Comparison of ENCODE assay signal across 9 mouse cellular contexts in the genomic region with DNA sequence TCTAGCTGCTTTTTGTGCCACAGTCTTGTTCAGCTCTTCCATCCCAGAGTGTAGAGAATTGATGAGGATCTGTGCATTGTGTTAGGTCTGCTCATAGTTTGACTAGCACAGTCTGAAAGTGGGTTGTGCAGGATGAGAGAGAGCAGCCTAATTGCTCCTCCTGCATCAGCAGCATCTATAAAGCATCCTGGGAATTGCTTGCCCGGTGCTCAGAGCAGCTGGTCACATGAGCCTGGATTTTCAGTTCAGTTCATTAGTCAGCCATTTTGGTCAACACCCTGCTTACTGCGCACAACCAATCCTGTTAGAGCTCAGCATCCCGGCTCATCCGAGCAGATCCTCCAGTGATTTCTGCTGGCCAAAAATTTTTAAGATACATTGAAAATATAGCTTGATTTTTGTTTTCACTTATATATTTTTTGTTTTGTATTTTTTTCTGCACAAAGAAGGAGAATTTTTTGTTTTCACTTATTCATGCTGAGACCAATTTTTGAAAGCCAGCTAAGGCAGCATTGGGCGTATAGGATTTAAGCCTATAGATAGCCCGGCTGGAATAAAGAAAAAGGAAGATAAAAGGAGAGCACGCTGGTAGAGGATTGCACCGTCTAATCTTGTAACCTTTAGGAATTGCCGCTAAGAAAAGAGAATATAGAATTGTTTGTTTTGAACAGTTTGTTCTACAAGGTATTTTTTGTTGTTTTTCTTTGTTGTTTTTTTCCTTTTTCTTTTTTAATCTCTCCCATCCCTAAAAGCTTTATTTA. TPM values are rescaled to one million over a fixed set of nuclear protein-coding genes. Genes with fewer than 3 reads are reported as not detected.
A peak's percentile ranks its signal among the peaks of the same experiment; 100 is the strongest.
DNase-seq lines count a peak whose midpoint lies in the region; ATAC-seq and TF ChIP-seq lines count a peak whose summit lies in the region.
"Had no signal": no experiment of that assay in that cellular context is flagged by ENCODE, and none has a peak within 500 bp of the region (broad histone marks: within the 10 kb centered on the region; RNA-seq: fewer than 3 reads in every experiment).

No protein-coding gene starts in this region.

- H3K4me2 ChIP-seq in intestine, embryonic 14.5 days (ENCODE audit: low read length) = peak overlapping the region; percentile 33
- H3K4me2 ChIP-seq in intestine, embryonic 15.5 days (replicated peaks) = no peak overlapping the region
- peak overlapping the region; percentile 57 for H3K4me2 ChIP-seq in embryonic facial prominence, embryonic 13.5 days
- H3K4me2 ChIP-seq in midbrain, embryonic 16.5 days (ENCODE audit: low read length) = peak overlapping the region; percentile 83
- H3K4me2 ChIP-seq in liver, postnatal 0 days (ENCODE audit: low read depth, low read length) = no peak overlapping the region

- peaks cover 13% of the 10 kb centered on the region for H3K4me1 ChIP-seq in intestine, embryonic 14.5 days (replicated peaks; ENCODE audit: control insufficient read depth, insufficient read depth, low read length)
- peaks cover 16% of the 10 kb centered on the region for H3K4me1 ChIP-seq in intestine, embryonic 15.5 days (replicated peaks)
- H3K4me1 ChIP-seq in embryonic facial prominence, embryonic 13.5 days = peaks cover 38% of the 10 kb centered on the region
- H3K4me1 ChIP-seq in midbrain, embryonic 16.5 days (ENCODE audit: control insufficient read depth, insufficient read depth, low read length) = peaks cover 31% of the 10 kb centered on the region
- peaks cover 13% of the 10 kb centered on the region for H3K4me1 ChIP-seq in liver, postnatal 0 days (ENCODE audit: insufficient read depth)

- no peak overlapping the region for H3K27ac ChIP-seq in intestine, embryonic 14.5 days (ENCODE audit: low read depth)
- H3K27ac ChIP-seq in intestine, embryonic 15.5 days = no peak overlapping the region
- no peak overlapping the region for H3K27ac ChIP-seq in embryonic facial prominence, embryonic 13.5 days
- H3K27ac ChIP-seq in midbrain, embryonic 16.5 days (ENCODE audit: low read length) = peak overlapping the region; percentile 77
- H3K27ac ChIP-seq in liver, postnatal 0 days (ENCODE audit: low read depth) = no peak overlapping the region

- peak overlapping the region; percentile 20; the same call in 1 of the 2 replicates for H3K4me3 ChIP-seq in intestine, embryonic 14.5 days (ENCODE audit: low read depth, low read length)
- no peak overlapping the region for H3K4me3 ChIP-seq in intestine, embryonic 15.5 days (replicated peaks)
- H3K4me3 ChIP-seq in embryonic facial prominence, embryonic 13.5 days = peak overlapping the region; percentile 30
- H3K4me3 ChIP-seq in midbrain, embryonic 16.5 days (ENCODE audit: low read depth, low read length) = peak overlapping the region; percentile 67
- H3K4me3 ChIP-seq in liver, postnatal 0 days (ENCODE audit: low read depth, low read length) = no peak overlapping the region

- H3K27me3 ChIP-seq in intestine, embryonic 14.5 days (replicated peaks; ENCODE audit: control insufficient read depth, insufficient read depth, low read length) = no peaks in the 10 kb centered on the region
- no peaks in the 10 kb centered on the region for H3K27me3 ChIP-seq in intestine, embryonic 15.5 days (replicated peaks)
- H3K27me3 ChIP-seq in embryonic facial prominence, embryonic 13.5 days = no peaks in the 10 kb centered on the region
- no peaks in the 10 kb centered on the region for H3K27me3 ChIP-seq in midbrain, embryonic 16.5 days (ENCODE audit: control insufficient read depth, insufficient read depth, low read depth, low read length)
- no peaks in the 10 kb centered on the region for H3K27me3 ChIP-seq in liver, postnatal 0 days (ENCODE audit: insufficient read depth, low read length)

- ATAC-seq in intestine, embryonic 14.5 days (replicated peaks; ENCODE audit: low FRiP score, low TSS enrichment, low read depth) = peak; percentile 36; the same call in 1 of the 2 replicates
- no peak for ATAC-seq in intestine, embryonic 15.5 days
- ATAC-seq in embryonic facial prominence, embryonic 13.5 days (ENCODE audit: insufficient number of reproducible peaks, insufficient read depth, low FRiP score, low TSS enrichment, low read depth) = peak; percentile 75; the same call in 1 of the 2 replicates
- ATAC-seq in midbrain, embryonic 16.5 days = peak; percentile 97
- ATAC-seq in liver, postnatal 0 days = no peak

- intact Hi-C loops in heart, postnatal 10 days (cut with DNase I) = no loop called here

- H3K9me3 ChIP-seq in intestine, embryonic 14.5 days (ENCODE audit: control insufficient read depth, low read length) = no peaks in the 10 kb centered on the region
- H3K9me3 ChIP-seq in intestine, embryonic 15.5 days = no peaks in the 10 kb centered on the region
- H3K9me3 ChIP-seq in embryonic facial prominence, embryonic 13.5 days = no peaks in the 10 kb centered on the region
- H3K9me3 ChIP-seq in midbrain, embryonic 16.5 days (replicated peaks; ENCODE audit: control insufficient read depth, low read length, poor library complexity, severe bottlenecking) = no peaks in the 10 kb centered on the region
- H3K9me3 ChIP-seq in liver, postnatal 0 days (ENCODE audit: low read length) = no peaks in the 10 kb centered on the region
- H3K9me3 ChIP-seq: G1E had no signal

- WGBS in intestine, embryonic 14.5 days = 64% methylated on average over 9 of the region's 9 CpGs
- 66% methylated on average over 9 of the region's 9 CpGs for WGBS in intestine, embryonic 15.5 days
- 44% methylated on average over 9 of the region's 9 CpGs for WGBS in embryonic facial prominence, embryonic 13.5 days
- 5% methylated on average over 9 of the region's 9 CpGs for WGBS in midbrain, embryonic 16.5 days
- 73% methylated on average over 9 of the region's 9 CpGs for WGBS in liver, postnatal 0 days (ENCODE audit: insufficient replicate concordance)

- H3K9ac ChIP-seq in intestine, embryonic 14.5 days (ENCODE audit: low read length) = no peak overlapping the region
- H3K9ac ChIP-seq in intestine, embryonic 15.5 days = no peak overlapping the region
- H3K9ac ChIP-seq in embryonic facial prominence, embryonic 13.5 days = 0 out of 2 replicates have a peak overlapping the region, but pooled peaks have one; percentile 21
- peak overlapping the region; percentile 77 for H3K9ac ChIP-seq in midbrain, embryonic 16.5 days (ENCODE audit: low read depth, low read length)
- H3K9ac ChIP-seq in liver, postnatal 0 days (replicated peaks) = no peak overlapping the region

- no peak for TF ChIP-seq CTCF in liver, postnatal 0 days (IDR thresholded peaks at IDR 0.05; ENCODE audit: low read depth)

- DNase-seq in intestine, embryonic 14.5 days (ENCODE audit: low spot score) = no peak
- DNase-seq in heart, postnatal 10 days = peak; percentile 25 to 32
- DNase-seq in layer of hippocampus, adult 9-10 months (ENCODE audit: low spot score) = peak; percentile 88
- DNase-seq in urinary bladder, postnatal 36 days (ENCODE audit: low spot score in 2 of 2) = no peak
- DNase-seq in liver, postnatal 0 days = no peak

- H3K36me3 ChIP-seq in intestine, embryonic 14.5 days (ENCODE audit: control insufficient read depth, insufficient read depth, low read length) = no peaks in the 10 kb centered on the region
- H3K36me3 ChIP-seq in intestine, embryonic 15.5 days = no peaks in the 10 kb centered on the region
- H3K36me3 ChIP-seq in embryonic facial prominence, embryonic 13.5 days = no peaks in the 10 kb centered on the region
- H3K36me3 ChIP-seq in midbrain, embryonic 16.5 days (ENCODE audit: control insufficient read depth, insufficient read depth, low read length) = no peaks in the 10 kb centered on the region
- no peaks in the 10 kb centered on the region for H3K36me3 ChIP-seq in liver, postnatal 0 days (replicated peaks; ENCODE audit: insufficient read depth, low read length)

- no peak for TF ChIP-seq EP300 in liver, postnatal 0 days (IDR thresholded peaks at IDR 0.05; ENCODE audit: low read depth)

RNA-seq across cellular contexts. Expression of gene Rufy3, which starts 18.6 kb away (rescaled TPM):
- 23.4 and 23.6 TPM in 2 replicates for polyA plus RNA-seq in intestine, embryonic 14.5 days (2014; fragmentation: Nextera tagmentation; extraction: Ambion mirVana)
- 17.4 and 20.9 TPM in 2 replicates for polyA plus RNA-seq in intestine, embryonic 15.5 days (2015; fragmentation: Nextera tagmentation; extraction: Ambion mirVana)
- polyA plus RNA-seq in embryonic facial prominence, embryonic 13.5 days (2015; fragmentation: Nextera tagmentation; extraction: Ambion mirVana) = 15.4 and 17.0 TPM in 2 replicates
- total RNA-seq in heart, postnatal 10 days (2021) = 10 to 100 TPM; 12.7 to 12.8 TPM
- polyA plus RNA-seq in midbrain, embryonic 16.5 days (2015; fragmentation: Nextera tagmentation; extraction: Ambion mirVana) = 307 and 339 TPM in 2 replicates
- polyA plus RNA-seq in liver, postnatal 0 days (2015; fragmentation: Nextera tagmentation; extraction: Ambion mirVana) = 6.8 and 7.0 TPM in 2 replicates

RNA-seq across cellular contexts. Expression of gene Utp3, which starts 29.2 kb away (rescaled TPM):
- 63.6 and 63.9 TPM in 2 replicates for polyA plus RNA-seq in intestine, embryonic 14.5 days (2014; fragmentation: Nextera tagmentation; extraction: Ambion mirVana)
- polyA plus RNA-seq in intestine, embryonic 15.5 days (2015; fragmentation: Nextera tagmentation; extraction: Ambion mirVana) = 59.4 and 61.2 TPM in 2 replicates
- 77.5 and 83.7 TPM in 2 replicates for polyA plus RNA-seq in embryonic facial prominence, embryonic 13.5 days (2015; fragmentation: Nextera tagmentation; extraction: Ambion mirVana)
- 10 to 100 TPM; 21.5 to 21.9 TPM for total RNA-seq in heart, postnatal 10 days (2021)
- polyA plus RNA-seq in midbrain, embryonic 16.5 days (2015; fragmentation: Nextera tagmentation; extraction: Ambion mirVana) = 48.3 and 49.8 TPM in 2 replicates
- polyA plus RNA-seq in liver, postnatal 0 days (2015; fragmentation: Nextera tagmentation; extraction: Ambion mirVana) = 27.2 and 27.6 TPM in 2 replicates

RNA-seq across cellular contexts. Expression of gene Jchain, which starts 55.8 kb away (rescaled TPM):
- 0.17 TPM in 1 of 2 replicates, not detected in the other for polyA plus RNA-seq in intestine, embryonic 14.5 days (2014; fragmentation: Nextera tagmentation; extraction: Ambion mirVana)
- polyA plus RNA-seq in intestine, embryonic 15.5 days (2015; fragmentation: Nextera tagmentation; extraction: Ambion mirVana) = 0.20 TPM in 1 of 2 replicates, not detected in the other
- polyA plus RNA-seq in embryonic facial prominence, embryonic 13.5 days (2015; fragmentation: Nextera tagmentation; extraction: Ambion mirVana) = 0.56 TPM in 1 of 2 replicates, not detected in the other
- under 1 TPM; 0.17 to 0.31 TPM for total RNA-seq in heart, postnatal 10 days (2021)
- 0.20 and 0.44 TPM in 2 replicates for polyA plus RNA-seq in midbrain, embryonic 16.5 days (2015; fragmentation: Nextera tagmentation; extraction: Ambion mirVana)
- polyA plus RNA-seq in liver, postnatal 0 days (2015; fragmentation: Nextera tagmentation; extraction: Ambion mirVana) = 0.09 TPM in 2 replicates
- total RNA-seq: G1E had no signal
- polyA plus RNA-seq: G1E had no signal

Comparison
In these comparisons a context has a peak if more than half of its experiments do, and no peak if none do; other contexts are left out.
1. ATAC-seq: peak in intestine, embryonic 14.5 days (single experiment), embryonic facial prominence, embryonic 13.5 days (single experiment) and midbrain, embryonic 16.5 days (single experiment); none in intestine, embryonic 15.5 days (single experiment) and liver, postnatal 0 days (single experiment).
2. H3K4me2 ChIP-seq: peak in intestine, embryonic 14.5 days (single experiment), embryonic facial prominence, embryonic 13.5 days (single experiment) and midbrain, embryonic 16.5 days (single experiment); none in intestine, embryonic 15.5 days (single experiment) and liver, postnatal 0 days (single experiment).
3. H3K4me3 ChIP-seq: peak in intestine, embryonic 14.5 days (single experiment), embryonic facial prominence, embryonic 13.5 days (single experiment) and midbrain, embryonic 16.5 days (single experiment); none in intestine, embryonic 15.5 days (single experiment) and liver, postnatal 0 days (single experiment).
4. DNase-seq: peak in heart, postnatal 10 days (2 of 2) and layer of hippocampus, adult 9-10 months (single experiment); none in intestine, embryonic 14.5 days (single experiment), urinary bladder, postnatal 36 days (0 of 2) and liver, postnatal 0 days (single experiment).
5. H3K9ac ChIP-seq: peak in embryonic facial prominence, embryonic 13.5 days (single experiment) and midbrain, embryonic 16.5 days (single experiment); none in intestine, embryonic 14.5 days (single experiment), intestine, embryonic 15.5 days (single experiment) and liver, postnatal 0 days (single experiment).
6. RNA of gene Rufy3, which starts 18.6 kb away (polyA plus RNA-seq): 307 to 339 TPM in midbrain, embryonic 16.5 days; 23.4 to 23.6 TPM in intestine, embryonic 14.5 days, 17.4 to 20.9 TPM in intestine, embryonic 15.5 days, 15.4 to 17.0 TPM in embryonic facial prominence, embryonic 13.5 days and 6.8 to 7.0 TPM in liver, postnatal 0 days; every median in the first group is over 10 times any median in the second.